Mouse (Mus musculus) spleen, embryonic (tissue): ENCODE data around the gene Gm45713.
"Not testable (repeated sequence)": the region's sequence is repeated elsewhere in the genome, so short reads cannot be mapped to it uniquely, and the experiment has no call there.

Experiments used
- CTCF ChIA-PET: fragments of 350-600 bp; sonication (Branson Sonifier 250); formaldehyde crosslinking; loops from one replicate; lab custom pipeline; 2022; lab: Charles Lee

Gene Gm45713

GRCm38 (mm10) chr7:45125649-45126048, 10.4 kb downstream of the Gm45713 start:
- CTCF ChIA-PET: not testable (repeated sequence)

- CTCF ChIA-PET: no interaction called here
Observed at GRCm38 (mm10) chr7:45125144-45125600, 10.9 kb downstream of the Gm45713 start.

GRCm38 (mm10) chr7:45124224-45125143, 11.5 kb downstream of the Gm45713 start, which contains the start of gene Rps11:
Gene Rps11, minus strand, starts transcription at chr7:45124439.
- CTCF ChIA-PET: no interaction called here

GRCm38 (mm10) chr7:45123186-45123570, 12.9 kb downstream of the Gm45713 start:
- CTCF ChIA-PET: interaction anchor here (0.5 to 0.7 kb wide), 2 partner anchors 166 to 167 kb away, joined by 3 read pairs; no protein-coding TSS in a partner anchor

GRCm38 (mm10) chr7:45122561-45123185, 13.4 kb downstream of the Gm45713 start:
- CTCF ChIA-PET: interaction anchor here (0.8 kb wide), 1 partner anchor 14 kb away, joined by 3 read pairs; the partner anchor contains the start of genes Flt3l and Gm45713

- CTCF ChIA-PET: interaction anchor here (0.6 to 0.8 kb wide), 2 partner anchors 14 to 182 kb away, joined by 3 read pairs; partner anchors contain the start of genes Flt3l and Gm45713
Observed at GRCm38 (mm10) chr7:45121966-45122365, 14.1 kb downstream of the Gm45713 start.

- CTCF ChIA-PET: no interaction called here
Observed at GRCm38 (mm10) chr7:45121404-45121803, 14.6 kb downstream of the Gm45713 start.

- CTCF ChIA-PET: no interaction called here
Observed at GRCm38 (mm10) chr7:45119780-45120709, 16.0 kb downstream of the Gm45713 start.

GRCm38 (mm10) chr7:45118336-45118735, 17.7 kb downstream of the Gm45713 start:
- CTCF ChIA-PET: no interaction called here

- CTCF ChIA-PET: no interaction called here
Observed at GRCm38 (mm10) chr7:45117566-45117965, 18.5 kb downstream of the Gm45713 start.

- CTCF ChIA-PET: no interaction called here
Observed at GRCm38 (mm10) chr7:45113476-45113875, 22.6 kb downstream of the Gm45713 start.

GRCm38 (mm10) chr7:45112529-45112928, 23.5 kb downstream of the Gm45713 start:
- CTCF ChIA-PET: no interaction called here

- CTCF ChIA-PET: no interaction called here
Observed at GRCm38 (mm10) chr7:45111940-45112339, 24.1 kb downstream of the Gm45713 start.

GRCm38 (mm10) chr7:45110089-45110488, 25.9 kb downstream of the Gm45713 start:
- CTCF ChIA-PET: not testable (repeated sequence)

- CTCF ChIA-PET: interaction anchor here (0.7 kb wide), 1 partner anchor 31 kb away, joined by 3 read pairs; no protein-coding TSS in a partner anchor
Observed at GRCm38 (mm10) chr7:45107052-45107645, 28.9 kb downstream of the Gm45713 start.

- CTCF ChIA-PET: interaction anchor here (0.8 kb wide), 1 partner anchor 10 kb away, joined by 5 read pairs; no protein-coding TSS in a partner anchor
Observed at GRCm38 (mm10) chr7:45106441-45106840, 29.6 kb downstream of the Gm45713 start.

GRCm38 (mm10) chr7:45105491-45105890, 30.5 kb downstream of the Gm45713 start:
- CTCF ChIA-PET: no interaction called here

GRCm38 (mm10) chr7:45104941-45105340, 31.1 kb downstream of the Gm45713 start:
- CTCF ChIA-PET: no interaction called here

- CTCF ChIA-PET: no interaction called here
Observed at GRCm38 (mm10) chr7:45103652-45104180, 32.3 kb downstream of the Gm45713 start, which contains the start of gene Fcgrt. Gene Fcgrt, minus strand, starts transcription at chr7:45103851.

- CTCF ChIA-PET: no interaction called here
Observed at GRCm38 (mm10) chr7:45102940-45103585, 33.0 kb downstream of the Gm45713 start.
